Mouse (Mus musculus): ENCODE measurements at regions not wholly inside any gene's neighbourhood (a gene's known extent, or its start where the extent isn't known, plus 50 kb on each side); places are given as distances from the start of the nearest gene placed in this dataset.
A peak's percentile ranks its signal among the peaks of the same experiment; 100 is the strongest.

GRCm38 (mm10) chr15:96031085-96031780 lies 240.6 kb downstream of the Ano6 start:
- WGBS = 83% methylated on average over 8 of the region's 8 CpGs

GRCm38 (mm10) chr15:96035273-96035672 lies 244.6 kb downstream of the Ano6 start:
- H3K4me2 ChIP-seq = no peak overlapping the region
- H3K9me3 ChIP-seq (replicated peaks) = no peaks in the 10 kb centered on the region
- WGBS = 73% methylated on average over 12 of the region's 12 CpGs
- no peak overlapping the region for H3K4me3 ChIP-seq (replicated peaks)
- H3K27ac ChIP-seq (replicated peaks) = no peak overlapping the region
- no peaks in the 10 kb centered on the region for H3K27me3 ChIP-seq (replicated peaks)
- no peak for ATAC-seq (ENCODE audit: low FRiP score)
- H3K9ac ChIP-seq (replicated peaks) = no peak overlapping the region
- H3K36me3 ChIP-seq = no peaks in the 10 kb centered on the region
- H3K4me1 ChIP-seq = no peaks in the 10 kb centered on the region

More at GRCm38 (mm10) chr15:96031085-96031780, 240.6 kb downstream of the Ano6 start:
- H3K27ac ChIP-seq (replicated peaks) = no peak overlapping the region
- no peaks in the 10 kb centered on the region for H3K9me3 ChIP-seq (replicated peaks)
- H3K27me3 ChIP-seq (replicated peaks) = no peaks in the 10 kb centered on the region
- no peak for ATAC-seq (ENCODE audit: low FRiP score)
- no peak overlapping the region for H3K9ac ChIP-seq (replicated peaks)
- H3K36me3 ChIP-seq = no peaks in the 10 kb centered on the region
- H3K4me3 ChIP-seq (replicated peaks) = no peak overlapping the region
- H3K4me2 ChIP-seq = no peak overlapping the region
- H3K4me1 ChIP-seq = no peaks in the 10 kb centered on the region

- 73% methylated on average over 3 of the region's 3 CpGs for WGBS
- H3K27me3 ChIP-seq (replicated peaks) = no peaks in the 10 kb centered on the region
- no peak for ATAC-seq (ENCODE audit: low FRiP score)
- H3K4me1 ChIP-seq = no peaks in the 10 kb centered on the region
- no peak overlapping the region for H3K27ac ChIP-seq (replicated peaks)
- H3K36me3 ChIP-seq = no peaks in the 10 kb centered on the region
- H3K4me2 ChIP-seq = no peak overlapping the region
- H3K9ac ChIP-seq (replicated peaks) = no peak overlapping the region
- no peaks in the 10 kb centered on the region for H3K9me3 ChIP-seq (replicated peaks)
- no peak overlapping the region for H3K4me3 ChIP-seq (replicated peaks)
Measured at GRCm38 (mm10) chr15:96045561-96045960, 241.8 kb upstream of the Arid2 start.

GRCm38 (mm10) chr15:96046651-96047050 lies 240.7 kb upstream of the Arid2 start:
- ATAC-seq (ENCODE audit: low FRiP score) = no peak
- Histone ChIP-seq H3K4me2 (no peak overlapping the region), H3K27ac (replicated peaks) (no peak overlapping the region), H3K9me3 (replicated peaks) (no peaks in the 10 kb centered on the region), H3K4me3 (replicated peaks) (no peak overlapping the region), H3K36me3 (no peaks in the 10 kb centered on the region), H3K9ac (replicated peaks) (no peak overlapping the region), H3K27me3 (replicated peaks) (no peaks in the 10 kb centered on the region), H3K4me1 (no peaks in the 10 kb centered on the region)
- WGBS = 83% methylated on average over 5 of the region's 5 CpGs

GRCm38 (mm10) chr15:96050416-96050815 lies 236.9 kb upstream of the Arid2 start:
- Histone ChIP-seq H3K27me3 (replicated peaks) (no peaks in the 10 kb centered on the region), H3K4me3 (replicated peaks) (no peak overlapping the region), H3K4me1 (peaks cover 3% of the 10 kb centered on the region; the same call in 1 of the 2 replicates), H3K27ac (replicated peaks) (no peak overlapping the region), H3K36me3 (no peaks in the 10 kb centered on the region), H3K9me3 (replicated peaks) (no peaks in the 10 kb centered on the region), H3K4me2 (no peak overlapping the region), H3K9ac (replicated peaks) (no peak overlapping the region)
- no peak for ATAC-seq (ENCODE audit: low FRiP score)
- 94% methylated on average over 4 of the region's 4 CpGs for WGBS

GRCm38 (mm10) chr15:96052586-96052985 lies 234.7 kb upstream of the Arid2 start:
- H3K36me3 ChIP-seq = no peaks in the 10 kb centered on the region
- H3K9ac ChIP-seq (replicated peaks) = no peak overlapping the region
- WGBS = 92% methylated on average over 5 of the region's 5 CpGs
- H3K4me3 ChIP-seq (replicated peaks) = no peak overlapping the region
- H3K4me1 ChIP-seq = peaks cover 13% of the 10 kb centered on the region
- H3K27ac ChIP-seq (replicated peaks) = no peak overlapping the region
- no peak for ATAC-seq (ENCODE audit: low FRiP score)
- no peaks in the 10 kb centered on the region for H3K27me3 ChIP-seq (replicated peaks)
- no peak overlapping the region for H3K4me2 ChIP-seq
- H3K9me3 ChIP-seq (replicated peaks) = no peaks in the 10 kb centered on the region

- H3K4me3 ChIP-seq (replicated peaks) = no peak overlapping the region
- 31% methylated on average over 10 of the region's 10 CpGs for WGBS
- ATAC-seq (ENCODE audit: low FRiP score) = no peak
- H3K9me3 ChIP-seq (replicated peaks) = no peaks in the 10 kb centered on the region
- H3K27me3 ChIP-seq (replicated peaks) = no peaks in the 10 kb centered on the region
- H3K9ac ChIP-seq (replicated peaks) = no peak overlapping the region
- no peak overlapping the region for H3K27ac ChIP-seq (replicated peaks)
- peaks cover 13% of the 10 kb centered on the region for H3K4me1 ChIP-seq
- peak overlapping the region; percentile 37; the same call in 1 of the 2 replicates for H3K4me2 ChIP-seq
- H3K36me3 ChIP-seq = no peaks in the 10 kb centered on the region
Measured at GRCm38 (mm10) chr15:96055361-96055760, 232.0 kb upstream of the Arid2 start.

GRCm38 (mm10) chr15:96055796-96056473 lies 231.4 kb upstream of the Arid2 start:
- Histone ChIP-seq H3K9ac (replicated peaks) (no peak overlapping the region), H3K4me1 (peaks cover 13% of the 10 kb centered on the region), H3K27me3 (replicated peaks) (no peaks in the 10 kb centered on the region), H3K27ac (replicated peaks) (no peak overlapping the region), H3K9me3 (replicated peaks) (no peaks in the 10 kb centered on the region), H3K36me3 (no peaks in the 10 kb centered on the region), H3K4me2 (peak overlapping the region; percentile 37), H3K4me3 (replicated peaks) (peak overlapping the region; percentile 12; the same call in 1 of the 2 replicates)
- WGBS = 44% methylated on average over 16 of the region's 16 CpGs
- ATAC-seq (ENCODE audit: low FRiP score) = no peak

- no peak for ATAC-seq (ENCODE audit: low FRiP score)
- H3K9ac ChIP-seq (replicated peaks) = no peak overlapping the region
- H3K27me3 ChIP-seq (replicated peaks) = no peaks in the 10 kb centered on the region
- 79% methylated on average over 3 of the region's 3 CpGs for WGBS
- no peaks in the 10 kb centered on the region for H3K36me3 ChIP-seq
- no peak overlapping the region for H3K4me3 ChIP-seq (replicated peaks)
- no peak overlapping the region for H3K27ac ChIP-seq (replicated peaks)
- H3K4me2 ChIP-seq = no peak overlapping the region
- no peaks in the 10 kb centered on the region for H3K9me3 ChIP-seq (replicated peaks)
- peaks cover 17% of the 10 kb centered on the region for H3K4me1 ChIP-seq
Measured at GRCm38 (mm10) chr15:96059623-96060022, 227.7 kb upstream of the Arid2 start.

GRCm38 (mm10) chr15:96064499-96065217 lies 222.7 kb upstream of the Arid2 start:
- Histone ChIP-seq H3K4me3 (replicated peaks) (no peak overlapping the region), H3K36me3 (no peaks in the 10 kb centered on the region), H3K4me1 (peaks cover 6% of the 10 kb centered on the region; the same call in 1 of the 2 replicates), H3K9ac (replicated peaks) (no peak overlapping the region), H3K9me3 (replicated peaks) (no peaks in the 10 kb centered on the region), H3K27ac (replicated peaks) (peak overlapping the region; percentile 41; the same call in 1 of the 2 replicates), H3K27me3 (replicated peaks) (no peaks in the 10 kb centered on the region), H3K4me2 (no peak overlapping the region)
- WGBS = 41% methylated on average over 11 of the region's 11 CpGs
- ATAC-seq (ENCODE audit: low FRiP score) = peak; percentile 70

- H3K4me1 ChIP-seq = no peaks in the 10 kb centered on the region
- no peak for ATAC-seq (ENCODE audit: low FRiP score)
- H3K4me2 ChIP-seq = no peak overlapping the region
- no peak overlapping the region for H3K27ac ChIP-seq (replicated peaks)
- WGBS = 85% methylated on average over 9 of the region's 9 CpGs
- H3K9ac ChIP-seq (replicated peaks) = no peak overlapping the region
- H3K4me3 ChIP-seq (replicated peaks) = no peak overlapping the region
- no peaks in the 10 kb centered on the region for H3K36me3 ChIP-seq
- H3K27me3 ChIP-seq (replicated peaks) = no peaks in the 10 kb centered on the region
- H3K9me3 ChIP-seq (replicated peaks) = no peaks in the 10 kb centered on the region
Measured at GRCm38 (mm10) chr15:96075615-96076014, 211.7 kb upstream of the Arid2 start.

GRCm38 (mm10) chr15:96077756-96078155 lies 209.6 kb upstream of the Arid2 start:
- Histone ChIP-seq H3K4me2 (no peak overlapping the region), H3K36me3 (no peaks in the 10 kb centered on the region), H3K9me3 (replicated peaks) (no peaks in the 10 kb centered on the region), H3K4me3 (replicated peaks) (no peak overlapping the region), H3K9ac (replicated peaks) (no peak overlapping the region), H3K27me3 (replicated peaks) (no peaks in the 10 kb centered on the region), H3K27ac (replicated peaks) (no peak overlapping the region), H3K4me1 (no peaks in the 10 kb centered on the region)
- ATAC-seq (ENCODE audit: low FRiP score) = no peak
- WGBS = 76% methylated on average over 5 of the region's 5 CpGs
